Comparison of ENCODE assay signal across 7 mouse cellular contexts in the genomic region with DNA sequence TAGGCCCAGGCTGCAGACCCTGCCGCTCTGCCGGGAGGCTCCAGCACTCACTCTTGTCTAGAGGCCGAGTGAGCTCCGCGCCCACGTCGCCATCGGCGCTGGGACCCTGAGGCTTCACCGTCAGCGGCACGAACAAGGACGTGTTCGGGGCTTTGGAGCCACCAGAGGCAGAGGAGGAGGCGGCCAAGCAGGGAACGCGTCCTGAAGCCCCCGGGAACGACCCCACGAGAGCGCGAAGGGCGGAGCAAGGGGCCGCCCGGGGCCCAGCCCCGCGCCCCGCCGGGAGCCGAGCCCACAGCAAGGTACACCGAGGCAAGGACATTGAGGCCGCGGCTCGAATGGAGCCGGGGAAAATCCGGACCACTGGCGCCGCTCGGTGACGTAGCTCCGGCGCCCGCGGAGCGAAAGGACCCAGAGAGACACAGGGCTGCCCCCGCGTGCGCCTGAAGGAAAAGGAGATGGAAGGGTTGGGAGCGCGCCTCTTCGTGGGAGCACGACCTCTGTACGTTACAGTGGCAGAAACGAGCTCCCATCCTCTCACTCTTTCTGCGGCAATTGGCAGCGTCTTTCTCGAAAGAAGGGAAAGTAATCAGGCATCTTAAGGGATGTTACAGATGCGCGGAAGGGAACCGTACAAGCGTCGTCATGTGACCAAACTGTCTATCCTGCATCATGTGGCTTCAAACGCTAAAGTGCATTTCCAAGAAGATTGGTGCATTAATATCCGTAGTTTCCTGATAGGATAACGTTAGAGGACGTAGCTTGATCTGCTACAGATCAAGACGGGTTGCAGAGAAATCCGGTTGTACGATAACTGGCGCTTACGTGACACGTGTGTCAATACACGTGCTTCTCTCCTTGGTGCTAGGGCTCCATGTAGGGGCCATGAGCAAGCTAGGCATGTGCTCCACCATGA. TPM values are rescaled to one million over a fixed set of nuclear protein-coding genes. Genes with fewer than 3 reads are reported as not detected.
DNase-seq lines count a peak whose midpoint lies in the region; ATAC-seq and TF ChIP-seq lines count a peak whose summit lies in the region.

A gene (plus strand): TSS at position 126 of the 916 bp plus-strand sequence.
A gene (minus strand): TSS at position 375 of the 916 bp plus-strand sequence.

- H3K4me1 ChIP-seq in embryonic facial prominence, embryonic 10.5 days, result peaks cover 19% of the 10 kb centered on the region
- no peaks in the 10 kb centered on the region for H3K4me1 ChIP-seq in intestine, postnatal 0 days (replicated peaks; ENCODE audit: control insufficient read depth, insufficient read depth, low read length)
- H3K4me1 ChIP-seq in midbrain, embryonic 12.5 days, result peaks cover 16% of the 10 kb centered on the region
- H3K4me1 ChIP-seq in small intestine, adult 2 months (ENCODE audit: control insufficient read depth, insufficient read depth, insufficient read length, low read length), result no peaks in the 10 kb centered on the region; the same call in 1 of the 2 replicates

- H3K27ac ChIP-seq in embryonic facial prominence, embryonic 10.5 days (replicated peaks), result peak within 1 kb of the TSS; percentile 99
- H3K27ac ChIP-seq in intestine, postnatal 0 days (ENCODE audit: low read depth, low read length), result peak within 1 kb of the TSS; percentile 75
- H3K27ac ChIP-seq in midbrain, embryonic 12.5 days (replicated peaks), result peak within 1 kb of the TSS; percentile 80
- peak within 1 kb of the TSS; percentile 85 for H3K27ac ChIP-seq in small intestine, adult 2 months (ENCODE audit: insufficient read depth, low read depth, low read length)

- intact Hi-C loops in left cerebral cortex, postnatal 4 days (cut with DNase I), result no loop called here

- H3K9me3 ChIP-seq in embryonic facial prominence, embryonic 10.5 days, result no peaks in the 10 kb centered on the region
- no peaks in the 10 kb centered on the region for H3K9me3 ChIP-seq in intestine, postnatal 0 days (ENCODE audit: control insufficient read depth)
- H3K9me3 ChIP-seq in midbrain, embryonic 12.5 days, result no peaks in the 10 kb centered on the region

- no peak for TF ChIP-seq CTCF in intestine, postnatal 0 days (IDR thresholded peaks at IDR 0.05; ENCODE audit: low read depth)
- TF ChIP-seq CTCF in small intestine, adult 2 months (IDR thresholded peaks at IDR 0.05; ENCODE audit: extremely low read depth, insufficient read length, insufficient replicate concordance, low read depth, low read length), result no peak

- ATAC-seq in intestine, postnatal 0 days, result peak; percentile 89
- ATAC-seq in midbrain, embryonic 12.5 days (ENCODE audit: low FRiP score, low read depth), result peak; percentile 86

- peak within 1 kb of the TSS; percentile 88 for H3K9ac ChIP-seq in intestine, postnatal 0 days (ENCODE audit: low read depth, low read length)
- peak within 1 kb of the TSS; percentile 95 for H3K9ac ChIP-seq in midbrain, embryonic 12.5 days (replicated peaks)

- no peaks in the 10 kb centered on the region for H3K27me3 ChIP-seq in embryonic facial prominence, embryonic 10.5 days (replicated peaks; ENCODE audit: low read depth, poor library complexity, severe bottlenecking)
- no peaks in the 10 kb centered on the region for H3K27me3 ChIP-seq in intestine, postnatal 0 days (replicated peaks; ENCODE audit: control insufficient read depth, insufficient read depth, low read length)
- H3K27me3 ChIP-seq in midbrain, embryonic 12.5 days, result no peaks in the 10 kb centered on the region
- H3K27me3 ChIP-seq in small intestine, adult 2 months (ENCODE audit: control insufficient read depth, insufficient read depth, low read length), result no peaks in the 10 kb centered on the region

- under 1% methylated on average over 73 of the region's 73 CpGs for WGBS in embryonic facial prominence, embryonic 10.5 days
- under 1% methylated on average over 73 of the region's 73 CpGs for WGBS in intestine, postnatal 0 days
- under 1% methylated on average over 73 of the region's 73 CpGs for WGBS in midbrain, embryonic 12.5 days
- under 1% methylated on average over 73 of the region's 73 CpGs for WGBS in small intestine, adult 2 months

- peaks cover 30% of the 10 kb centered on the region for H3K36me3 ChIP-seq in embryonic facial prominence, embryonic 10.5 days (replicated peaks)
- peaks cover 30% of the 10 kb centered on the region for H3K36me3 ChIP-seq in intestine, postnatal 0 days (ENCODE audit: control insufficient read depth, insufficient read depth)
- peaks cover 34% of the 10 kb centered on the region for H3K36me3 ChIP-seq in midbrain, embryonic 12.5 days
- peaks cover 24% of the 10 kb centered on the region for H3K36me3 ChIP-seq in small intestine, adult 2 months (ENCODE audit: control insufficient read depth, insufficient read depth, low read length)

- no peak for TF ChIP-seq POLR2A in small intestine, adult 2 months (IDR thresholded peaks at IDR 0.05; ENCODE audit: low read depth, low read length)

- H3K4me2 ChIP-seq in intestine, postnatal 0 days (replicated peaks; ENCODE audit: low read depth), result peak within 1 kb of the TSS; percentile 62
- peak within 1 kb of the TSS; percentile 78 for H3K4me2 ChIP-seq in midbrain, embryonic 12.5 days (replicated peaks)

- DNase-seq in adrenal gland, postnatal 10 days, result peak; percentile 96
- DNase-seq in embryonic facial prominence, embryonic 10.5 days (ENCODE audit: low spot score), result peak; percentile 89
- DNase-seq in gonadal fat pad, adult 2 months (ENCODE audit: low read depth), result peak; percentile 80
- DNase-seq in left cerebral cortex, postnatal 4 days, result peak; percentile 92

- H3K4me3 ChIP-seq in embryonic facial prominence, embryonic 10.5 days, result peak within 1 kb of the TSS; percentile 100
- H3K4me3 ChIP-seq in intestine, postnatal 0 days (ENCODE audit: low read depth, low read length), result peak within 1 kb of the TSS; percentile 81
- peak within 1 kb of the TSS; percentile 94 for H3K4me3 ChIP-seq in midbrain, embryonic 12.5 days
- peak within 1 kb of the TSS; percentile 99 for H3K4me3 ChIP-seq in small intestine, adult 2 months (ENCODE audit: low read depth, low read length)

RNA-seq across cellular contexts. Expression of the first gene that starts in this region (rescaled TPM):
- total RNA-seq in adrenal gland, postnatal 10 days (2021), result under 1 TPM; 0.42 TPM
- polyA plus RNA-seq in embryonic facial prominence, embryonic 10.5 days (2016; fragmentation: Nextera tagmentation; extraction: Ambion mirVana), result 0.90 and 1.2 TPM in 2 replicates
- polyA plus RNA-seq in gonadal fat pad, adult 2 months (2012; rRNA removed), result 0.36 and 0.44 TPM in 2 replicates
- 0.14 TPM in 2 replicates for polyA plus RNA-seq in intestine, postnatal 0 days (2015; fragmentation: Nextera tagmentation; extraction: Ambion mirVana)
- total RNA-seq in left cerebral cortex, postnatal 4 days (2021), result 1 to 10 TPM; 1.2 TPM
- polyA plus RNA-seq in midbrain, embryonic 12.5 days (2016; fragmentation: Nextera tagmentation; extraction: Ambion mirVana), result 1.1 and 1.3 TPM in 2 replicates
- polyA plus RNA-seq in small intestine, adult 2 months (2012; rRNA removed), result 0.05 TPM in 1 of 2 replicates, not detected in the other

RNA-seq across cellular contexts. Expression of the second gene that starts in this region (rescaled TPM):
- total RNA-seq in adrenal gland, postnatal 10 days (2021), result 10 to 100 TPM; 34.5 to 41.8 TPM
- 28.5 and 32.4 TPM in 2 replicates for polyA plus RNA-seq in embryonic facial prominence, embryonic 10.5 days (2016; fragmentation: Nextera tagmentation; extraction: Ambion mirVana)
- 16.6 and 17.1 TPM in 2 replicates for polyA plus RNA-seq in gonadal fat pad, adult 2 months (2012; rRNA removed)
- 12.8 and 13.6 TPM in 2 replicates for polyA plus RNA-seq in intestine, postnatal 0 days (2015; fragmentation: Nextera tagmentation; extraction: Ambion mirVana)
- 10 to 100 TPM; 22.4 to 23.6 TPM for total RNA-seq in left cerebral cortex, postnatal 4 days (2021)
- 27.9 and 29.2 TPM in 2 replicates for polyA plus RNA-seq in midbrain, embryonic 12.5 days (2016; fragmentation: Nextera tagmentation; extraction: Ambion mirVana)
- polyA plus RNA-seq in small intestine, adult 2 months (2012; rRNA removed), result 8.4 and 10.9 TPM in 2 replicates

Comparison
In these comparisons a context has a peak if more than half of its experiments do, and no peak if none do; other contexts are left out.
1. Peak in every context shown above with its lines: DNase-seq, ATAC-seq, H3K4me3 ChIP-seq and H3K27ac ChIP-seq.